Mouse (Mus musculus) midbrain, embryonic 16.5 days (tissue): ENCODE measurements around the gene Dhx8. TPM values are rescaled to one million over a fixed set of nuclear protein-coding genes. Genes with fewer than 3 reads are reported as not detected.

Experiments
- ATAC-seq: fragments of 200-750 bp; cut with Nextera tagmentation; 2 replicates; pipeline ENCODE4 v1.8.0; 2017; ENCODE audit warnings: moderate TSS enrichment
- H3K27ac ChIP-seq: fragments of 300-500 bp; sonication (generic); 2 replicates; pipeline ENCODE4 v1.5.1; 2014; ENCODE audit warnings: mild to moderate bottlenecking, low read length, mixed read lengths
- H3K27me3 ChIP-seq: fragments of 300-500 bp; sonication (generic); 2 replicates; pipeline ENCODE4 v1.6.1; 2014; ENCODE audit warnings: low read depth, low read length, mixed read lengths; ENCODE audit not compliant: control insufficient read depth, insufficient read depth
- H3K36me3 ChIP-seq: fragments of 300-500 bp; sonication (generic); 2 replicates; pipeline ENCODE4 v1.6.1; 2014; ENCODE audit warnings: mild to moderate bottlenecking, low read length, moderate library complexity, mixed read lengths; ENCODE audit not compliant: control insufficient read depth, insufficient read depth
- H3K4me1 ChIP-seq: fragments of 300-500 bp; sonication (generic); 2 replicates; pipeline ENCODE4 v1.6.1; 2014; ENCODE audit warnings: mild to moderate bottlenecking, low read length, mixed read lengths; ENCODE audit not compliant: control insufficient read depth, insufficient read depth
- H3K4me2 ChIP-seq: fragments of 300-500 bp; sonication (generic); 2 replicates; pipeline ENCODE4 v1.6.1; 2014; ENCODE audit warnings: mild to moderate bottlenecking, low read length, mixed read lengths
- H3K4me3 ChIP-seq: fragments of 300-500 bp; sonication (generic); 2 replicates; pipeline ENCODE4 v1.5.1; 2014; ENCODE audit warnings: low read depth, mild to moderate bottlenecking, low read length, moderate library complexity, mixed read lengths
- H3K9ac ChIP-seq: fragments of 300-500 bp; sonication (generic); 2 replicates; pipeline ENCODE4 v1.6.1; 2014; ENCODE audit warnings: low read depth, low read length, mixed read lengths
- H3K9me3 ChIP-seq: fragments of 300-500 bp; sonication (generic); replicated peaks from 2 replicates; pipeline ENCODE4 v1.6.1; 2014; ENCODE audit warnings: mild to moderate bottlenecking, low read length, mixed read lengths; ENCODE audit not compliant: control insufficient read depth, poor library complexity, severe bottlenecking
- WGBS: fragments of 180-500 bp; shearing (Covaris S2); extraction: QIAGEN DNeasy Blood & Tissue Kit; methylation state at CpG from one replicate; pipeline ENCODE4 v1.1.7; 2014; 5-methylcytosine and 5-hydroxymethylcytosine counted together
- polyA plus RNA-seq: library from polyadenylated mRNA; unstranded; fragments of >200 nt; fragmentation: Nextera tagmentation; extraction: Ambion mirVana; gene quantifications from 2 replicates; pipeline ENCODE4 v1.2.1, GENCODE M21; 2015

Dhx8 gene
- polyA plus RNA-seq, 1 experiment from 2014 or later, result 34.3 TPM

GRCm38 (mm10) chr11:101699991-101700390 lies 32.7 kb upstream of the Dhx8 start:
- H3K4me3 ChIP-seq, result no peak overlapping the region
- ATAC-seq, result no peak
- H3K9ac ChIP-seq, result no peak overlapping the region
- H3K27ac ChIP-seq, result no peak overlapping the region
- no peaks in the 10 kb centered on the region for H3K9me3 ChIP-seq
- no peak overlapping the region for H3K4me2 ChIP-seq
- H3K27me3 ChIP-seq, result no peaks in the 10 kb centered on the region
- 65% methylated on average over 7 of the region's 7 CpGs for WGBS
- H3K36me3 ChIP-seq, result no peaks in the 10 kb centered on the region
- H3K4me1 ChIP-seq, result peaks cover 10% of the 10 kb centered on the region

DNA sequence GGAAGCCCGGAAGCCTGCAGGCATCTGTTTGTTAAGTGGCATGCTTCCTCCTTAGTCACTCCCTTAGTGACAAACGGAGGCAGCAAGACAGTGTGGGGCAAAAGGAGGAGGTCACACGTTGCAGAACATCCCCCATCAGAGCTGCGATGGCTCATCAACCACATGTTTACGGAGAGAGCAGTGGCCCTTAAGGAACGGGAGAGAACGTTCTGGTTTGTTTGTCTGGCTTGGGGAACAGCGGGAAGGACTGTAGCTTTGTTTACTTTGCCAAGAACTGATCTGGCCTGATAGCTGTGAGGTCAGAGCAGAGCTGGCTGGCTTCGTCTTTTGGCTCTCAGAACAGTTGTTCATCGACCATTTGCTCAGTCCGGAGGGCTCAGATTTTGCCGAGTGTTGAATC lies 32.3 kb upstream of the Dhx8 start:
- H3K27ac ChIP-seq, result no peak overlapping the region
- no peak overlapping the region for H3K4me3 ChIP-seq
- no peak overlapping the region for H3K4me2 ChIP-seq
- no peak overlapping the region for H3K9ac ChIP-seq
- ATAC-seq, result no peak
- H3K36me3 ChIP-seq, result no peaks in the 10 kb centered on the region
- 63% methylated on average over 12 of the region's 12 CpGs for WGBS
- H3K4me1 ChIP-seq, result peaks cover 10% of the 10 kb centered on the region
- no peaks in the 10 kb centered on the region for H3K9me3 ChIP-seq
- H3K27me3 ChIP-seq, result no peaks in the 10 kb centered on the region

GRCm38 (mm10) chr11:101704081-101704480 lies 28.6 kb upstream of the Dhx8 start:
- H3K4me3 ChIP-seq, result no peak overlapping the region
- no peak for ATAC-seq
- no peak overlapping the region for H3K9ac ChIP-seq
- H3K27me3 ChIP-seq, result no peaks in the 10 kb centered on the region
- H3K27ac ChIP-seq, result no peak overlapping the region
- WGBS, result 56% methylated on average over 5 of the region's 5 CpGs
- no peak overlapping the region for H3K4me2 ChIP-seq
- H3K9me3 ChIP-seq, result no peaks in the 10 kb centered on the region
- no peaks in the 10 kb centered on the region for H3K4me1 ChIP-seq
- no peaks in the 10 kb centered on the region for H3K36me3 ChIP-seq

DNA sequence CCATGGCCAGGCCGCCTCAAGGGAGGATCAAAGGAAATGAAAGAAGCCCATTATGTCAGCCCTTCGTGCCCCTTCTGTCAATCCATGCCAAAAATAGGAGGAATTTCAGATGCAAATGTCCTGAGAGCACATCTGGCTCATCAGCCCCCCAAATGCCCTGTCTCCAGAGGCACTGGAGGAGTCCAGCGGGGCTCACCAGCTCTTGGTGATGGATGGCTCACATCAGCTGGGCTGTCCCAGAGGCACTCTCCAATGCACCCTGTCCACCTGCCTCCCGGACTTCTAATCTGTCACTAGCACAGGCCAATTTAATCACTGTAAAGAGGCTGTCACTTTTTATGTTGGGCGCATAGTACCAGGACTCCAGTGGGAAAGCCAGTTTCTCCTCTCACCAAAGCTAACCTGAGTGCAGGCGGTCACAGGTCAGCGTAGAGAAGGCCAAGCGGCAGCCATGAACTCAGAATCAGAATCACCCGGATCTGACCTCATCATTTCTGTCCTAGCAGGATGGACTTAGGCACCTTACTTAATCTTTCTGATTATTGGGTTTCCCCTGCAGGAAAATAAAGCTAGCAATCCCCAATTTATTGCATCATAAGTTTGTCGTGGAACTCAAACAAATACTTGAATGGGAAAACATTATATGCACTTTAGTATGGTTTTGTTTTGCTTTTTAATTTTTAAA lies 25.8 kb upstream of the Dhx8 start:
- WGBS, result 81% methylated on average over 10 of the region's 10 CpGs

DNA sequence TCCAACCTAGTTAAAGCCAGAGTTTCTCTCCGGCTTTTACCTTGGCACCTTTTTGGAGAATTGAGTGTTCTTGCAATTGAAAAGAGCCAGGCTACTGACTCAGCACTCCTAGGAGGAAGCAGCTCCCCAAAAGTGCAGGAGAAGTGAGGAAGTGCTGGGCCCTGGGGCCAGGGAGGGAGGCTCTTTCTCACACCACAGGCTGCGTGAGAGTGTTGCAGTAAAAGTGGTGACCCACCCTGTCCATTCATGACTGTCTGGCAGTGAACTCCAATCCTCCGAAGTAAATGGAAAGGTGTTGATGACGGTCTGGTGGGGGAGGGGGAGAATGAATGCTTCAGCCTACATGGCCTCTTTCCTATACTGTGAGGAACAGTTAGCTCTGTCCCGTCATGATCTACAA lies 24.2 kb upstream of the Dhx8 start:
- Histone ChIP-seq H3K27ac (no peak overlapping the region), H3K27me3 (no peaks in the 10 kb centered on the region), H3K4me2 (no peak overlapping the region), H3K9me3 (no peaks in the 10 kb centered on the region), H3K4me1 (no peaks in the 10 kb centered on the region), H3K4me3 (no peak overlapping the region), H3K9ac (no peak overlapping the region), H3K36me3 (no peaks in the 10 kb centered on the region)
- 74% methylated on average over 5 of the region's 5 CpGs for WGBS
- no peak for ATAC-seq

More for the DNA sequence above, 25.8 kb upstream of the Dhx8 start:
- no peaks in the 10 kb centered on the region for H3K27me3 ChIP-seq
- H3K9ac ChIP-seq, result no peak overlapping the region
- ATAC-seq, result no peak
- H3K9me3 ChIP-seq, result no peaks in the 10 kb centered on the region
- no peak overlapping the region for H3K27ac ChIP-seq
- H3K4me3 ChIP-seq, result no peak overlapping the region
- no peak overlapping the region for H3K4me2 ChIP-seq
- H3K4me1 ChIP-seq, result no peaks in the 10 kb centered on the region
- no peaks in the 10 kb centered on the region for H3K36me3 ChIP-seq

DNA sequence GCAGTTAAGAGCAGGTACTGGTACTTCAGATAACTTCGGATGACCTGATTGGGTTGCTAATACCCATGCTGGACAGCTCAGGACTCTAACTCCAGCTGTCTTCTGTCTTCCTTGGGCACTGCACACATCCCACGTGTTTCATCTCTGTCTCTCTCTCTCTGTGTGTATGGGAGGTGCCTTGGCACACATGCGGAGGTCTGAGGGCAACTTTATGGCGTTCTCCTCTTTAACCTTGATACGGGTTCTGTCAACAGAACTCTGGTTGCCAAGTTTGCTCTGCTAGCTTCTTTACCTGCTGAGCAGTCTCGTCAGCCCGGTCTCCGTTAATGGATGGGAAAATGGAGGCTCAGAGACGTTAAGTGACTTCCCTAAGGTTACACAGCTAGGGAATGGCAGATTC lies 19.9 kb upstream of the Dhx8 start:
- no peak overlapping the region for H3K4me2 ChIP-seq
- H3K4me3 ChIP-seq, result no peak overlapping the region
- H3K36me3 ChIP-seq, result no peaks in the 10 kb centered on the region
- no peaks in the 10 kb centered on the region for H3K4me1 ChIP-seq
- H3K27me3 ChIP-seq, result no peaks in the 10 kb centered on the region
- no peaks in the 10 kb centered on the region for H3K9me3 ChIP-seq
- H3K27ac ChIP-seq, result no peak overlapping the region
- H3K9ac ChIP-seq, result no peak overlapping the region
- 88% methylated on average over 9 of the region's 9 CpGs for WGBS
- no peak for ATAC-seq

DNA sequence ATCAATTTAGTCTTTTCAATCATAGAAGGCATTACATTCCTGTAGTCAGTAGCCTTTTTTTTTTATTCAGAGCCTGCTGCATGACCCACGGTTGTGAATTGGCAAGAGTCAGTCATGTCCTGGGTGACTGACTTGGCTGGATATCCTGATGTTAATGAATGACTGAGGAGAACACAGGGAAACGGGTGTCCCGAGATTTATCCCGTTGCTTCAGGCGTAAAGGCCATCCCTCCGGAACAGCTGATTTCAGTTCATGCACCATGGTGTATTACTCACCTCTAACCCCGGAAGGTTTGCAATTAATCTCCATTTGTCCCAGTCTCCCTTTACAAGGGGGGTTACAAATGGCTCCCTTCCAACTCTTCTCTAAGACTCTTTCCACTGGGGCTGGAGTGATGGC lies 18.7 kb upstream of the Dhx8 start:
- H3K4me2 ChIP-seq, result no peak overlapping the region
- H3K4me3 ChIP-seq, result no peak overlapping the region
- WGBS, result 56% methylated on average over 7 of the region's 7 CpGs
- H3K9ac ChIP-seq, result no peak overlapping the region
- no peaks in the 10 kb centered on the region for H3K27me3 ChIP-seq
- H3K9me3 ChIP-seq, result no peaks in the 10 kb centered on the region
- H3K4me1 ChIP-seq, result peaks cover 3% of the 10 kb centered on the region; the same call in 1 of the 2 replicates
- no peaks in the 10 kb centered on the region for H3K36me3 ChIP-seq
- ATAC-seq, result no peak
- no peak overlapping the region for H3K27ac ChIP-seq

DNA sequence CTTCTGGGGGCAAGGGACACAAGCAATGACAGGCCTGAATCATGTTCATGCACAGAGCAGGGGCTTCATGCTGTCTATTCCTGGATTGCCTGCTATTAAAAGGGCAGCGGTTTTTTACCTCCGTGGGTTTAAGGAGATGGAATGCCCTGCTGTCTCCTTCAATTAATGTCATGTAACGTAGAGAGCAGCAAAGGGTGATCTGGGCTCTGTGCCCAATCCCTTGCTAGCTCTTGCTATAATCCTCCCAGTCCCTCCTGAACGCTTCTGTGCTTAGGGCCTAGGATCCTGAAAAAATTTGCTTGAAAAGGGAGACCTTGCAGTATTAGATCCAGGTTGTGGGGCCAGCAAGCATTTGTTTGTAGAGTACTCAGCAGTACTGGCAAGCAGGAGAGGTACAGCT lies 14.4 kb upstream of the Dhx8 start:
- no peak for ATAC-seq
- H3K9ac ChIP-seq, result no peak overlapping the region

DNA sequence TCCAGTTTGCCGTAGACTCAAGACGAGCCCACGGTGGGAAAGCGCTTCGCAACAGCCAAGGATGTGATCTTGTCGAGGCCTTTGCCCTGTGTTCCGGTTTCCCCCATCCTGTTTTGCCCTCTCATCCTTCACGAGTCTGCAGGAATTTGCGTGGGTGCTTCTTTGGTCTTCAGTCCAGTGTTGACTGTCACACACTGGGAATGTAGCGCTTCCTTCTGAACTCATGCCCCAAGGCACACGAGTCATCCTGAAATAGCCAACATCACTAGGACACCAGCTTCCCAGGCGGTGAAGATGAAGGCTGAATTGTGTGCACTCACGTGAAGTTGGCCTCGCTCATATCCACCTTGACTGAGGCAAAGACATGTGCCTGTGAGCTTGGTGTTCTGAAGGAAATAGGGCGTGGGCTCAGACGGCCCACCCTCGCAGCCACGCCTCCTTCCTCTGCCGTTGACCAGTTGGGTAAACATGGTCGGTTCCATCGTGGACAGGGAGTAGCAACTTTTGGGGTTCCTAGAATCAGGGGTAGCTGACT lies 12.7 kb upstream of the Dhx8 start:
- H3K36me3 ChIP-seq, result no peaks in the 10 kb centered on the region
- H3K27me3 ChIP-seq, result no peaks in the 10 kb centered on the region
- peaks cover 3% of the 10 kb centered on the region; the same call in 1 of the 2 replicates for H3K4me1 ChIP-seq
- no peak overlapping the region for H3K4me3 ChIP-seq
- H3K9me3 ChIP-seq, result no peaks in the 10 kb centered on the region
- no peak overlapping the region for H3K27ac ChIP-seq
- ATAC-seq, result no peak
- H3K4me2 ChIP-seq, result no peak overlapping the region
- H3K9ac ChIP-seq, result no peak overlapping the region
- 89% methylated on average over 21 of the region's 21 CpGs for whole genome bisulfite sequencing

More for the DNA sequence above, 14.4 kb upstream of the Dhx8 start:
- Histone ChIP-seq H3K27ac (peak overlapping the region; percentile 35), H3K4me1 (peaks cover 3% of the 10 kb centered on the region; the same call in 1 of the 2 replicates), H3K4me2 (no peak overlapping the region), H3K4me3 (no peak overlapping the region), H3K36me3 (no peaks in the 10 kb centered on the region), H3K27me3 (no peaks in the 10 kb centered on the region), H3K9me3 (no peaks in the 10 kb centered on the region)
- WGBS, result 13% methylated on average over 4 of the region's 4 CpGs
